Mouse (Mus musculus): ENCODE measurements around the gene Olfr1351.

DNA sequence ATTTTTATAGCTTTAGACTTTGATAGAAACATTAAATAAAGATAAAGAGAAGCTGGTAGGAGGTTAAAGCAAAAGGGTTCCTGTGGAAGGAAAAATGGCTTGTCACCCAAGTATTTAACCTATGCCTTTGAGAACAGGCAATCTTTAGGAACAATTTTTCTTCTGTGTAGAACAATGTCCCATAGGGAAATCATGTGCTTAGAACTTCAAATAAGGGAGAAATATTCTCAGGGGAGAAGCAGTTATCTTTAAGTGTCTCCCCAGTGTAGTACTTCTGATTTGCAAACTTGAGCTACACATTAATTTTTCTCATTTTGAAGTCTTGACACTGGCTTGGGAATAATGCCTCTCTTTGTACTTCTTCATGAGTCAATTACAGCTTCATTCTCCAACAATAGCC is 16.2 kb downstream of the Olfr1351 start, which contains the start of gene Olfr57:
- TF ChIP-seq POLR2A (IDR thresholded peaks at IDR 0.05; ENCODE audit: low read depth, low read length) (no peak), CTCF (IDR thresholded peaks at IDR 0.05; ENCODE audit: extremely low read depth, insufficient read length, insufficient replicate concordance, low read depth, low read length) (no peak)
